Mouse (Mus musculus) limb, embryonic 15.5 days (tissue): ENCODE results near the gene Klhl32. TPM values are rescaled to one million over a fixed set of nuclear protein-coding genes. Genes with fewer than 3 reads are reported as not detected.

Source experiments
- ATAC-seq: fragments of 200-750 bp; cut with Nextera tagmentation; 2 replicates; pipeline ENCODE4 v1.8.0; 2017; ENCODE audit warnings: low read depth, moderate TSS enrichment; ENCODE audit not compliant: insufficient number of reproducible peaks, low FRiP score, low TSS enrichment
- H3K27ac ChIP-seq: fragments of 300-500 bp; sonication (generic); 2 replicates; pipeline ENCODE4 v1.5.1; 2015; ENCODE audit warnings: moderate library complexity, mild to moderate bottlenecking, inconsistent platforms
- H3K27me3 ChIP-seq: fragments of 300-500 bp; sonication (generic); 2 replicates; pipeline ENCODE4 v1.6.1; 2015; ENCODE audit warnings: inconsistent platforms
- H3K36me3 ChIP-seq: fragments of 300-500 bp; sonication (generic); 2 replicates; pipeline ENCODE4 v1.6.1; 2015; ENCODE audit warnings: inconsistent platforms
- H3K4me1 ChIP-seq: fragments of 300-500 bp; sonication (generic); 2 replicates; pipeline ENCODE4 v1.6.1; 2015; ENCODE audit warnings: inconsistent platforms
- H3K4me2 ChIP-seq: fragments of 300-500 bp; sonication (generic); 2 replicates; pipeline ENCODE4 v1.6.1; 2015; ENCODE audit warnings: mild to moderate bottlenecking, inconsistent platforms
- H3K4me3 ChIP-seq: fragments of 300-500 bp; sonication (generic); 2 replicates; pipeline ENCODE4 v1.5.1; 2015; ENCODE audit warnings: mild to moderate bottlenecking, inconsistent platforms
- H3K9ac ChIP-seq: fragments of 300-500 bp; sonication (generic); 2 replicates; pipeline ENCODE4 v1.6.1; 2015; ENCODE audit warnings: inconsistent platforms
- H3K9me3 ChIP-seq: fragments of 300-500 bp; sonication (generic); 2 replicates; pipeline ENCODE4 v1.6.1; 2016; ENCODE audit warnings: inconsistent platforms
- WGBS: fragments of 180-500 bp; shearing (Covaris S2); methylation state at CpG from one replicate; pipeline ENCODE4 v1.1.7; 2015; 5-methylcytosine and 5-hydroxymethylcytosine counted together
- polyA plus RNA-seq: library from polyadenylated mRNA; unstranded; fragments of >200 nt; fragmentation: Nextera tagmentation; extraction: Ambion mirVana; gene quantifications from 2 replicates; pipeline ENCODE4 v1.2.1, GENCODE M21; 2015

Klhl32 gene
- polyA plus RNA-seq, 1 experiment from 2014 or later = 3.9 TPM

DNA sequence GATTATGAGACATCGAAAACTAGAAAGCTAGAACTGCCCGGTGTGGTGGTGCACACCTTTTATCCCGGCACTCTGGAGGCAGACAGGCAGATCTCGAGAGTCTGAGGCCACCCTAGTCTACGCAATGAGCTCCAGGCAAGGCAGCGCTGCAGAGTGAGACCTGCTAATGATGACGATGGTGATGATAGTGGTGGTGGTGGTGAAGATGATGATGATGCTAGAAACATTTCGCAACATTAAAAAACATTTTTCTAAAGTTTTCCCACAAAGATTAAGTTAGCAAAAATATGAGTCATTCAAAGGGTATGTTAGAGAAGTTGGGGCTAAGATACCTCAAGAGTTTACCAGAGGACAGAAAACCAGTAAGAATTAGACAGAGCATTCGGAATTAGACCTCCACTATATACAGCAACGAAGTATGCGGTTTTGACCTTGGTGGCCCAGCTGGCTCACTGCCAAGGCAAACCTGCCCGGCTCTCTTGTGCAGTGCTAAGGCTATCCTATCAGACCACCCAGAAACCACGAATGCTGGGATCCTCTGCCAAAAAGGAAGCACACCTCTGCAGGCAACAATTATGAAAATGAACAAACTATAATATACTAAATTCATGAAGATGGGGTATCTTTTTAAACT, 224.9 kb downstream of the Klhl32 start:
- no peak overlapping the region for H3K9ac ChIP-seq
- H3K27ac ChIP-seq = no peak overlapping the region
- no peak overlapping the region for H3K4me3 ChIP-seq
- ATAC-seq = 0 out of 2 replicates have a peak, but pooled peaks have one; percentile 14
- no peak overlapping the region for H3K4me2 ChIP-seq
- H3K9me3 ChIP-seq = no peaks in the 10 kb centered on the region
- H3K36me3 ChIP-seq = no peaks in the 10 kb centered on the region
- 60% methylated on average over 13 of the region's 13 CpGs for WGBS
- no peaks in the 10 kb centered on the region for H3K27me3 ChIP-seq
- H3K4me1 ChIP-seq = peaks cover 2% of the 10 kb centered on the region; the same call in 1 of the 2 replicates

DNA sequence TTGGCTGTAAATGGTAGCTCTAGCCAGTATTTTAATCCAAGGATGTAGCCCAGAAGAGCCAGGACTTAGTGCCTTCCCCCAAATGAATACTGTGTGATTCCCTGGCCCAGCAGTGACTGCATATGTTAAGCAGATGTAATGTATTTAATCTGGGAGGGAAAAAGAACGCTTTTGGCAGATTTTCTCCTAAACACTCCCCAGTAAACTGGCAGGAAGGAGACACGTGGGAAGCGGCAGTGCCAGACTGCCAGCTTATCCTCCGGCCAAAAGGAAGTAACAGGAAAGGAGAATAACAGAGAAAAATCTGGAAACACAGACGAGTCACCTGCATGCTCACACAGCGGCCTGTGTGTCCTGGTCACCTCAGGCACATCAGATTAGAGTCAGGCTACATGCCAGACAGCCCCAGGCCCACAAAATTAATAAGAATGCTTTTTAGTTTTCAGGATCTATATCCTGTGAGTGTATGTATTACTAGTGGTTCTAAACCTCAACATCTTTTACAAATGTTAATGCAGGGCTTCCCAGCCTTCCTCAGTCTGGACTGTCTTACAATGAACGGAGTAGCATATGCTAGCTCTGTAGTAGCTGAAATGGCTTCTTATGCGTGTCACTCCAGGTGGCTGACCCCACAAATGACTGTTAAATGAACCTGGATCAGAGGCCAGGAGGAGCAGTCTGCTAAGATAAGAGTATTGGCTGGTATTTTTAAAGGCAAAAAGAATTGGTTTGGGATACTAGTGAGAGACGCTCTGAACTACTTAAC, 229.3 kb downstream of the Klhl32 start:
- Histone ChIP-seq H3K9ac (no peak overlapping the region), H3K27me3 (no peaks in the 10 kb centered on the region), H3K4me2 (no peak overlapping the region), H3K9me3 (no peaks in the 10 kb centered on the region), H3K4me1 (peaks cover 2% of the 10 kb centered on the region; the same call in 1 of the 2 replicates), H3K27ac (peak overlapping the region; percentile 43; the same call in 1 of the 2 replicates), H3K4me3 (no peak overlapping the region), H3K36me3 (no peaks in the 10 kb centered on the region)
- 46% methylated on average over 9 of the region's 9 CpGs for WGBS
- ATAC-seq = no peak

DNA sequence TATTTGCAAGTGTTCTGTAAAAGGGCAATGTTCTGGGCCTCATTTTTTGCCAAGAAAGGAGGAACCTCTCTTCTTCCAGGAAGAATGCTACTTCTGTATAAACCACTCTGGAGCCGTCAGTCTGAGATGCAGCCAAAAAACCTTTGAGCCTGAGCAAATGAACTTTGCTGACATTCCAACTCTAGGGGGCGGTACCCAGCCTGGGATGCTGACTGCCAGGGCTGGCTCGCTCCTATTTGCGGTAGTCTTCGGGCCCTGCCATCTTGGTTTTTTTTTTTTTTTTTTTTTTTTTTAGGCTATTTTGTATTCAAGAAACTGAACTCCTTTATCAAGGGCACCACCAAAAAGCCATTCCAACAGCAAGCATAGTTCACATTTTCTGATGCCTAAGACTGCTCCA, 230.5 kb downstream of the Klhl32 start:
- H3K36me3 ChIP-seq = no peaks in the 10 kb centered on the region
- peaks cover 2% of the 10 kb centered on the region; the same call in 1 of the 2 replicates for H3K4me1 ChIP-seq
- 68% methylated on average over 5 of the region's 5 CpGs for WGBS
- H3K4me3 ChIP-seq = no peak overlapping the region
- H3K27me3 ChIP-seq = no peaks in the 10 kb centered on the region
- H3K4me2 ChIP-seq = no peak overlapping the region
- no peak for ATAC-seq
- no peaks in the 10 kb centered on the region for H3K9me3 ChIP-seq
- H3K27ac ChIP-seq = no peak overlapping the region
- H3K9ac ChIP-seq = no peak overlapping the region

- no peak overlapping the region for H3K27ac ChIP-seq
- no peaks in the 10 kb centered on the region for H3K36me3 ChIP-seq
- no peak overlapping the region for H3K4me2 ChIP-seq
- no peaks in the 10 kb centered on the region for H3K27me3 ChIP-seq
- 62% methylated on average over 6 of the region's 6 CpGs for WGBS
- no peak overlapping the region for H3K4me3 ChIP-seq
- ATAC-seq = no peak; the same call in 1 of the 2 replicates
- H3K4me1 ChIP-seq = peaks cover 2% of the 10 kb centered on the region; the same call in 1 of the 2 replicates
- no peaks in the 10 kb centered on the region for H3K9me3 ChIP-seq
- no peak overlapping the region for H3K9ac ChIP-seq
These were observed 230.9 kb downstream of the Klhl32 start for GRCm38 (mm10) chr4:24620005-24620404.

GRCm38 (mm10) chr4:24609564-24609963, 241.4 kb downstream of the Klhl32 start:
- WGBS = 98% methylated on average over 2 of the region's 2 CpGs

DNA sequence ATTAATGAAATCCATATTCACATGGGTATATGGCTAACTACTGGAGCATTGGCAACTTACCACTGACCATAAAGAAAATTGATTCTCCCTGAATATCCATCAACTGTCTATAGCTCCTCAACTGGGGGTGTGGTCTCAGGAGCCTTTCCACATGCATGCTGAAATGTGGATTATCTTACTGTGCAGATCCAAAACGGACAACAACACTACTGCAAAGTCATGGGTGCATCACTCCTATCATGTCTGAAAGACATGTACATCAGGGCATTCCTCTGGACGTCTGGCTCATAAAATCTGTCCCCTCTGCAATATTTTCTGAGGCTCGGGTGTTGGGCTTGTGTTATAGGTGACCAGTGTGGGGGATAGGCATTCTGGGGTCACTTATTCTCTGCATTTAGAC, 241.8 kb downstream of the Klhl32 start:
- Histone ChIP-seq H3K4me1 (no peaks in the 10 kb centered on the region), H3K27me3 (no peaks in the 10 kb centered on the region), H3K36me3 (peaks cover 3% of the 10 kb centered on the region; the same call in 1 of the 2 replicates), H3K4me2 (no peak overlapping the region), H3K4me3 (no peak overlapping the region), H3K9ac (no peak overlapping the region), H3K9me3 (no peaks in the 10 kb centered on the region), H3K27ac (no peak overlapping the region)
- WGBS = 77% methylated on average over 3 of the region's 3 CpGs
- no peak for ATAC-seq

More at GRCm38 (mm10) chr4:24609564-24609963, 241.4 kb downstream of the Klhl32 start:
- no peak overlapping the region for H3K4me2 ChIP-seq
- H3K36me3 ChIP-seq = peaks cover 2% of the 10 kb centered on the region; the same call in 1 of the 2 replicates
- no peaks in the 10 kb centered on the region for H3K9me3 ChIP-seq
- H3K27me3 ChIP-seq = no peaks in the 10 kb centered on the region
- no peak overlapping the region for H3K27ac ChIP-seq
- H3K4me1 ChIP-seq = no peaks in the 10 kb centered on the region
- H3K4me3 ChIP-seq = no peak overlapping the region
- no peak for ATAC-seq
- H3K9ac ChIP-seq = no peak overlapping the region

DNA sequence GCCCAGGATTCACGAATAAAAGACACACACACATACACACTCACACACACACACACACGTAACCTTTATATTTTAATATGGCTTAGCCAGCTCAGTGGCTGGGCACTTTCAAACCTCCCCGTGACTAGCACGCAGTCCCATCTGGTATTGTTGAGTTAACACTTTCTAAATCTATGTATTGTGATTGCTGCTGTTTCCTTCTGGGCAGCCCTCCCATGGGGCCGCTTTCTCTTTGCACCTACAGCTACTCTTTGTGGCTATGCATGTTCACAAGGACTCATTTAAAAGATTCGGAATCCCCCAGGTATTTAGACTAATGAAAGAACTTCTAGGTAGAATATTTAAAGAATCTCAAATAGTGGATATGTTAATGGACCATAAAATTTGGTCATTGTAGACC, 249.2 kb downstream of the Klhl32 start:
- Histone ChIP-seq H3K9ac (no peak overlapping the region), H3K4me1 (no peaks in the 10 kb centered on the region), H3K9me3 (no peaks in the 10 kb centered on the region), H3K4me3 (no peak overlapping the region), H3K27ac (no peak overlapping the region), H3K4me2 (no peak overlapping the region), H3K36me3 (peaks cover 15% of the 10 kb centered on the region), H3K27me3 (no peaks in the 10 kb centered on the region)
- no peak for ATAC-seq
- 85% methylated on average over 6 of the region's 6 CpGs for WGBS

- Histone ChIP-seq H3K4me3 (no peak overlapping the region), H3K27ac (no peak overlapping the region), H3K9ac (no peak overlapping the region), H3K9me3 (no peaks in the 10 kb centered on the region), H3K36me3 (peaks cover 12% of the 10 kb centered on the region; the same call in 1 of the 2 replicates), H3K27me3 (no peaks in the 10 kb centered on the region), H3K4me1 (no peaks in the 10 kb centered on the region), H3K4me2 (no peak overlapping the region)
- 73% methylated on average over 1 of the region's 1 CpGs for WGBS
- no peak for ATAC-seq
These were observed 252.3 kb downstream of the Klhl32 start for GRCm38 (mm10) chr4:24598637-24599036.

DNA sequence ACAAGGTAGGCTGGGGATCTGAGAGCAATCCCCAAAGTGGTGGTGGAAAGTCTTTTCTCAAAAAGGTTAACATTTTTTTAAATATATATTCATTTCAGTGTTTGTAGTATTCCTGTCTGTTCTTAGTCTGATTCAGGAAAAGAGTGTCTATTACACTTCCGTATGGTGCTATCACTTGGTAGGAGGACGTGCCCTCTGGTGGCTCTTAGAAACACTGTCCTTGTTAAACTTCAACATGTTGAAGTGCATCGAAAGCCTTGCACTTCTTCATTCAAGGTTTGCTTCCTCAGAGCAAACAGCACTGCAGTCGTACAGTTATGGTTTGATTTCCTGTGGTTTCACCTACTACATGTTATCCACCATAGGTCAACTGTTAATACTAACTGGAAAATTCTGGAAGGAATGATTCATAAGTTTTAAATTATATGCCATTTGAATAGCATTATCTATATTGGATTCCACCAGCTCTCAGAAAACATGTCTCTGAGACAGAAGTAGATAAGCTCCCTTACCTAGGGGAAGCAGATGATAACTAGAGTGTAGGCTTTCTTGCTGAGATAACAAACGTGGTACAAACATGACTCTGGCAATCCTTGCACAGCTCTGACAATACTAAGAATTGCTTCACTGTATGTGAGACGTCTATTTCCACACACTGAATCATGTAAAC, 253.8 kb downstream of the Klhl32 start:
- Histone ChIP-seq H3K9ac (no peak overlapping the region), H3K4me2 (no peak overlapping the region), H3K4me1 (no peaks in the 10 kb centered on the region), H3K36me3 (peaks cover 15% of the 10 kb centered on the region; the same call in 1 of the 2 replicates), H3K9me3 (no peaks in the 10 kb centered on the region), H3K27me3 (no peaks in the 10 kb centered on the region), H3K4me3 (no peak overlapping the region), H3K27ac (no peak overlapping the region)
- WGBS = 80% methylated on average over 6 of the region's 6 CpGs
- ATAC-seq = no peak

DNA sequence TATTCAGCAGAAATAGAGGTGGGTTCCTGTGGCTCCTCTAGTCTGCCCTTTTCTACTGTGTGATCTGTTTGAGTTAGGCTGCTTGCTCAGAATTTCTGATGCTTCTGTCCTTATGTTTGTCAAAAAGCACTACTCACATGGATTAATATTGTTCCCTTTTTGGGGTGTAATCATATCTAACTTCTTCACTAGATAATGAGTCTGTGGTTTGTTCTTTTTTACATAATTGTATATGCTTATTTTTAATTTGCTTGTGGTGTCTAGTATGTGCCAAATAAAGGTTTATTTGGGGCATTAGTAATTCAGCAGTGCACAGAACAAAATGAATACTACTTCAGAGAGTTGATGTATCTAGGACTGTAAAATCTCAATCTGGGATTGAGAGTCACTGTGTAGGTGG, 256.1 kb downstream of the Klhl32 start:
- peaks cover 5% of the 10 kb centered on the region; the same call in 1 of the 2 replicates for H3K36me3 ChIP-seq
- no peak overlapping the region for H3K4me2 ChIP-seq

DNA sequence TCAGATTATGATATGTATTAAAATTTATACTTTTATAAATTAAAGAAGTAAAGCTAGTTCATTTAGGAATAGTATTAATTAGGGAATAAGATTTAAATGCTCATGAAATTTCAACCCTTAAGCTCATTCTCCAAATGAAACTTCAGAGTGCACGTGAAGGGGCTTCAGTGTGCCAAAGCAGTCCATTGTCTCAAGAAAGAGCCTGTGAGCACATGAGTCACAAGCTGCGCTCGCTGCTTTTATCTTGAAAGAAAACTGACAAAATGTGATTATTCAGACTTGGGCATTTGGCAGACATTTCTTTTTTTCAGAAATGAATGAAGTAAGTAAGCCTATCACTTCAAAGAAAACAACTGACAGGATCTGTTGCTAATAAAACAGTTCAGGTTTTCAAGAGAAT, 266.9 kb downstream of the Klhl32 start:
- 87% methylated on average over 3 of the region's 3 CpGs for WGBS
- no peak overlapping the region for H3K9ac ChIP-seq
- H3K36me3 ChIP-seq = peaks cover 13% of the 10 kb centered on the region
- no peak overlapping the region for H3K4me3 ChIP-seq
- no peak overlapping the region for H3K4me2 ChIP-seq
- no peak for ATAC-seq
- H3K27ac ChIP-seq = no peak overlapping the region
- H3K4me1 ChIP-seq = no peaks in the 10 kb centered on the region
- H3K9me3 ChIP-seq = no peaks in the 10 kb centered on the region
- H3K27me3 ChIP-seq = no peaks in the 10 kb centered on the region

More for the DNA sequence above, 256.1 kb downstream of the Klhl32 start:
- Histone ChIP-seq H3K27me3 (no peaks in the 10 kb centered on the region), H3K4me3 (no peak overlapping the region), H3K27ac (no peak overlapping the region), H3K9ac (no peak overlapping the region), H3K9me3 (no peaks in the 10 kb centered on the region), H3K4me1 (no peaks in the 10 kb centered on the region)
- ATAC-seq = no peak

GRCm38 (mm10) chr4:24582295-24582694, 268.6 kb downstream of the Klhl32 start:
- H3K27ac ChIP-seq = no peak overlapping the region
- no peaks in the 10 kb centered on the region for H3K27me3 ChIP-seq
- no peak overlapping the region for H3K9ac ChIP-seq
- no peak for ATAC-seq
- no peak overlapping the region for H3K4me3 ChIP-seq
- H3K9me3 ChIP-seq = no peaks in the 10 kb centered on the region
- 57% methylated on average over 1 of the region's 1 CpGs for WGBS
- H3K4me1 ChIP-seq = no peaks in the 10 kb centered on the region
- no peak overlapping the region for H3K4me2 ChIP-seq
- H3K36me3 ChIP-seq = peaks cover 10% of the 10 kb centered on the region
